Mouse (Mus musculus) spleen, adult 12 weeks (tissue): ENCODE data around the gene Sytl2.

Experiments used
- DNase-seq: peaks from one replicate; pipeline ENCODE4 v3.0.0; 2022; ENCODE audit warnings: low spot score

Gene Sytl2

DNA sequence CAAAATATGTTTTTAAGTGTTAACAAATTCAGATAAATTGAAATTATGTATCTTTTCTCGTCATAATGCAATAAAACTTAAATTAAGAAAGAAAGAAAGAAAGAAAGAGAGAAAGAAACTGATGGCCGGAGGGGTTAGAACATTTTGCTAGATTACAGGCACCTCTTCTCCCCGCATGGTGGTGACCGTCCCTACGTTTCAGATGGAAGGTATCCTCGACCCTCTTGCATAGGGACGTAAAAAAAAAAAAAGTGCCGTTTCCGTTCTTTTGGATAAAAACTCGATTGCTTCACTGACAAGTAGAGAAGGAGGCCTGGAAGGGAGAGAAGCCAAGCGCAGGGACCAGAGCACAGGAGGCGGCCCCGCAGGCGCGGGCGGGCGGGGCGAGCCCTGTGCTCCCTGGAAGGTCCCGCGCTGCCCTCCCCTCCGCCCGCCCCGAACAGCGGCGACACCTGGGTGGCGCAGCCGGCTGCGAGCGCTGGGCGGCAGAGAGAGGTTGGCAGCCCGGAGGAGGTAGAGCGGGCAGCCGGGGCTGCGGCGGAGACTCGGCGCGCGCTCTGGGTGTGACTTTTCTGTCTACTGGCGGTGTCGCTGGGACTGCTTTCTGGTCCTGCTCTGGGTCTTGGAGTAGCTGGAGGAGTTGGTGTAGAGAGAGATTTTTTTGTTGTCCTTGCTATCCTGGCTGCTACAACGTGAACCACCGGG is at the start of gene Sytl2:
Sytl2 (plus strand) TSS at position 311 of the 705 bp plus-strand sequence.
- peak; percentile 7 for DNase-seq

DNA sequence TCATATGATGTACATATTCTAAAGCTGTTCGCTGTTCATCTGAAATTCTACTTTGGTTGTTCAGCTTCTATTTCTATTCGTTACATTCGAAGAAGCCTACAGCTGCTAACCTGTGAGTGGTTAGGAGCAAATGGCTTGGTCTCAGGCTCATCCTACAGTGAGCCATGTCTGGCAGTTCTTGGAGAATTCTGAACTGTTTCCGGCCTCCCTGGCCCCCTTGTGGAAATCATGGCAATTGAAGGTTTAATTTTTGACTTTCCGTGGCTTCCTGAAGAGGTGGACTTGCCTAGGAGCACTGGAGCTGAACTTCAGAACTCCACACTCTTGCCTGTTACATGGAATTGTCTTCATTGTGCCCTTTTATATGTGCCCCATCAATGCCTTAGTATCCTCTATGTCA is 49.1 kb upstream of the Sytl2 start:
- DNase-seq, result no peak

DNA sequence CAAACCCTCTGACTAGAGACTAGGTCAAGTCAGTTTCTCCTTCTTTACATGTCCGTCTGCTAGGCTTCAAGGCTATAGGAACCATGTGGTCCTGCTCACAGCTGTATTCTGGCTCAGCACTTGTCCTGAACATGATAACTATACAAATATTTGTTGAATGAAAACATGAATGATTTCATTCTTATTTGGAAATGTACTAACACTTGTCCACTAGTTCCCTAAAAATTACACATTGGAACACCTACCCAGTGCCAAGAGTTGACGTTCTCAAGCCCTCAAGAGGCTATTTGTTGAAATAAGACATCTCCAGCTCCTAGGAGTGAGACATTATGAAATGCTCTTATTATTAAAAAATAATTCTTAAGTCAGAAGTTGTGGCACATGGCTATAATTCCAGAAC is 43.4 kb upstream of the Sytl2 start:
- DNase-seq, result no peak

DNA sequence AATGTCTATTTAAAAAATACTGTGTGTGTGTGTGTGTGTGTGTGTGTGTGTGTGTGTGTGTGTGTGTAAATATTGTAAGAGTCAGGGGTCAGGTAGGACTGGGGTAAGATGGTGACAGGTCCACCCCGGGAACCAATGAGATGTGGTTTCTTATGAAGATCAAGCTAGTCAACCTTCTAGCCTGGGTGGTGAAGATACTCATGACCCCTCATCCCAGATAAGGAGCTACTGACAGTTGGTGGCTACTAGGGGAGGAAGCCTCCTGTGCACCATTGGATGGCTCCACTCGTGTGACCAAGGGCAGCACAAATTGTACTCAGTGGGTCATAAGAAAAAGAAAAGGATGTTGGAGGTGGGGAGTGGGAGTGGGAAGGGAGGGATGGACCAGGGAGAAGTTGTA is 42.2 kb upstream of the Sytl2 start:
- no peak for DNase-seq

DNA sequence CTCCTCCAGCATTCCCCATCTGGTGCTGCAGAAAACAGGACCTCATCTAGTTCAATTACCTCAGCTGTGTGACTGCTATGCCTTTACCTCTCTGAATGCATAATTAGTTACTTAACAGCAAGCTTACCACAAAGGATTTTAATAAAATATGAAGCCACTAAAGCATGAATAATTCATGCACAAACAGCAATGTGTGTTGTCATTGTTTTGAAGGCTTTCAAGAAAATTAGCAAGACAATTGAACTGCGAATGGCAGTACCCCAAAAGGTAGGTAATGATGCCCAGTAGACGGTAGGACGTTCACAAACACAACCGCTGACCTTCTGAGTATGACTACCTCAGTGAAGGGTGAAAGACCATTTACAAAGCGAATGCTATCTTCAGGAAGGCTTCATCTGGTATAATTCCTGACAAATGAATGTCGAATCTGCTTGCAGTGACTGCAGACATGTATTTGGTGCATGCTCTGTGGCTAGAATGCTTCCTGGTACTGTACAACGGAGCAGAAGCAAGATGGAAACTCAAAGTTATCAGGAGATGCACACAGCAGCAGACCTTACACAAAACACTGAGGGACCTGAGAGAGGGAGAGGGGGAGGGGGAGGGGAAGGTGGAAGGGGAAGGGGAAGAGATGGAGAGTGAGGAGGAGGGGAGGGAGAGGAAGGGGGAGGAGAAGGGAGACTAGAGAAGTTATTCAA is 40.0 kb upstream of the Sytl2 start:
- DNase-seq, result no peak

DNA sequence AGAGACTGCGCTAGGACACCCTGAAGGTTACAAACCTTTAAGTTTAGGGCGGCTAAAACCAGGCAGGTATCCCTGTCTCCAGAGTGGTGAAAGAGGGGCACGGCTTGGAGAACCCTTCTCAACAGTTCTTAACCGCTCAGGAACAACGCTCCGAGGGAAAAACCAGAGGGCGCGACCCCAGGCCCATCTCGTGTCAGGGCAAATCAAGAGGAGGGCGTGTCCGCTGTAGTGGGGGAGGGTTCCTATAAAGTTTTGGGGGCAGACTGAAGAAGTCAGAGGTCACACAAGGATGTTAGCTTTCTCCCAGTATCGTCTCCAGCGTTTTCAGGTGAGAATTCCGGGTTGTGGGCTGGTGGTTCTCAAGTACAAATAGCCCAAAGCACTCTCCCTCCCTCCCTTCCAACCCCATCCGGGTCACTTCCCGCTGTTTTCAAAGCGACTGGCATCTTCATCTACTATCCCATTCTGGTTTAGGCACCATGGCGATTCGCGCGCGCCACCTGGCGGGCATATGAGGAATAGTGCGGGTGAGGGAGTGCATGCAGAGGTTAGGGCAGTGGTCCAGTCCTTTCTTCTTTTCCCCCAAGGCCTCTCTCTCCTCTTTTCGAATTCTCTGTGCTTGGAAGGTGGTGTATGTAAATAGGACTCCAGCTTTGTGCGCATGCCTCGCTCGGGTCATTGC is 36.6 kb upstream of the Sytl2 start, which contains the start of gene Ccdc83:
Ccdc83 (minus strand) TSS at position 489 of the 682 bp plus-strand sequence.
- DNase-seq, result peak; percentile 53

DNA sequence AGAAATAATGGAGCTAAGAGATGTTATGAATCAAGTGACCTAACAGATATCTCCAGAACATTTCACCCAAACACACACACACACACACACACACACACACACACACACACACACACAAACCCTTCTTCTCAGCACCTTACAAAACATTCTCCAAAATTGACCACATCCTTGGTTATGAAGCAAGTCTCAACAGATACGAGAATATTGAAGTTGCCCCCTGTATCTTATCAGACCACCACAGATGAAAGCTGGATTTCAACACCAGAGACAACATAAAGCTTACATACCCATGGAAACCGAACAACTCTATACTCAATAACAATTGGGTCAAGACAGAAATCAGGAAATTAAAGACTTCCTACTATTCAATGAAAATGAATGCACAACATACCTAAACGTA is 31.9 kb upstream of the Sytl2 start:
- no peak for DNase-seq

DNA sequence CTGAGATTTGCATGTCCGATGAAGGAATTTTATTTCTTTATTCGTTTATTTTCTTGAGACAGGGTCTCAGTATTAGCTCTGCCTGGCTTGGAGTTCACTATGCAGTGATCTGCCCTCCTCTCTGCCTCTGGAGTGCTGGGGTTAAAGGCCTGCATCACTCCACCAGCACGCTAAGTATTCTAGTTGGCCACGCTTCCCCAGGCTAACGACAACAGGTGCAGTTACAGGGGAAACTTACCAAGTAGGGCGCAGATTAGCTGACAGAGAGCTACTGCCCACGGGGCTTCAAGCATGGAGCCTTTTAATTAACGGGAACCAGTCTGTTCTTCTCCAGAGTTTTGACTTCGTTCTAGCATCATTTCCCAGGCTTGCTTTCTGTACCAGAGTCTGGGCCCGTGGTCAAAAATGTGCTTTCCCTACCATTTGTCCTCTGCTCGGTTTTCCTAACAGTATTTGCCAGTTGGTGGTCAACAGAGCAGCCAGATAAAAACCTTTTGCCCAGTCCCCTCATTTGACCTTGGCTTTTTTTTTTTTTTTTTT is 27.4 kb upstream of the Sytl2 start:
- DNase-seq, result no peak

DNA sequence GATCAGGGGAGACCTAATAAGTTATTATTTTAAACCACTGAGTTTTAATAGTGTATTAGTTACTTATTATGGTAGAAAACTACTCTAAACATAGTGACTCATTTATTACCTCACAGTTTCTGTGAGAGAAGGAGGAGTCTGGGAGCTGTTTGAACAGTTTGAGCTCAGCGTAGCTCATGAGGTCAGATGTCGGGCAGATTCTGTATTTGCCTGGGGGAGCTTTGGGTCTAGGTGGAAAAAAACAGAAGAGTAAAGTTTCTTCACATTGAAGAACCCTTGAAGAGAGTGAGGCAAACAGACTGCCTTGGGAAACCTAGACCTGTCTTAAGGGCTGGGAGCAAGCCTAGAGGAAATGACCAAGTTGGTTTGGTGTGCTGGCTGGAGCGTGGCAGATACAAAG is 24.8 kb upstream of the Sytl2 start:
- DNase-seq, result no peak

DNA sequence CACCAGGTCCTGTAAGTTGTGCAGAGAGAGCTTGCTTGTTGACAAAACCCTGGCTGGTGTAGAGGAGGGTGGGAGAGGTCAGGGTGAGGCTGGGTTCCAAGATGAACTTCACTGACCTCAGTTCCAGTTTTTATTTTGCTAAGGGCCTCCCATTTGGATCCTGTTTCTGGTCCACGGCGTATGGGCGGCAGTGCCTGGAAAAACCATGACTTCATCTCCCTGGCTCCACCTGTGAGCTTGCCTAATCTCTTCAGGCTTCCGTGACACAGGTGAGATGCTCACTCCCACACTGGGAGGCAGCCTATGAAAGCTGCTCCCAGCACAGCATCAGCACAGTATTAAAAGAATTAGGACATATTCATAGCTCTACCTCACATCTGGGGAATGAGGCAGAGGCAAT is 24.3 kb upstream of the Sytl2 start:
- no peak for DNase-seq

DNA sequence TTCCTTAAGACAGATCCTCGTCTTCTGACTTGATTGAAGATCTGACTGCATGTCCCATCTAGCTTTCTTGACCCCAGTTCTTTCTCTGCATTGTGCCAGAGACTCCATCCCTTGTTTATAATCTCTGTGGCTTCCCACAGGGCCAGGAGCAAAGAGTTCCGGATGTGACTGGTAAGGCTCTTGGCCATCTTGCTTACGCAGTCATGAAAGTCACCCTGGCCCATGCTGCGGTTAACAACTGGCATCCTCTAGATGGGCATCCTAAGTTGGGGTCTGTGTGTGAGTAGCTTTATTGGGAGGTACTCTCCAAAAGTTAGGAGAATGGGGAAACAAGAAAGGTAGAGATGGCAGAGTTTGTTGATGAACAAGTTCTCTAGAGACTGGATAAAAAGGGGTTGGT is 22.9 kb upstream of the Sytl2 start:
- no peak for DNase-seq

DNA sequence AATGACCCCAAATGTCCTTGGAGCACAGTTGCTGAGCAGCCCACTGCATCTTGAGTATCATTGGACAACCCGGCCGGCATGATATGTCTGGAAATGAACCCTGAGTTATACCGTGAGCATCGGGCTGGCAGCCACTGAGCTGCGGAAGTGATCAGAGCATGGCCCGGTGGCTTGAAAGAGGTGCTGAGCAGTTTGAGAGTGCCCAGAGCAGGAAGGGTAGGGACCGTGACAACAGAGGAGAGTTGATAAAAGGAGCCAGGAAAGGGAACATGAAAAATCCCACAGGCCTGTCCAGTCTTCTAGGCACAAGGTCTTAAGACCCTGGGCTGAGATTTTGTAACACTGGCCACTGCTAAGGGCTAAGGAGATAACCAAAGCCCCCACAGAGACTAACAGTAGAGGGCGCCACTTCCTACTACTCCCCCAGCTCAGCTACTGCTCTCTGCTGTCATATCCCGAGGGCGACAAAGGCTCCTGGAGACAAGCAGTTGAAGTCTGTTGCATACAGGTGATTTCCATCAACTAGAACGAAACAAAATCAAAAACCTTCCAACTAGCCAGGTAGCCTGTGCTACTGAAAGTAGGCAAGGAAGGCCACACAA is 21.7 kb upstream of the Sytl2 start:
- DNase-seq, result peak; percentile 16

DNA sequence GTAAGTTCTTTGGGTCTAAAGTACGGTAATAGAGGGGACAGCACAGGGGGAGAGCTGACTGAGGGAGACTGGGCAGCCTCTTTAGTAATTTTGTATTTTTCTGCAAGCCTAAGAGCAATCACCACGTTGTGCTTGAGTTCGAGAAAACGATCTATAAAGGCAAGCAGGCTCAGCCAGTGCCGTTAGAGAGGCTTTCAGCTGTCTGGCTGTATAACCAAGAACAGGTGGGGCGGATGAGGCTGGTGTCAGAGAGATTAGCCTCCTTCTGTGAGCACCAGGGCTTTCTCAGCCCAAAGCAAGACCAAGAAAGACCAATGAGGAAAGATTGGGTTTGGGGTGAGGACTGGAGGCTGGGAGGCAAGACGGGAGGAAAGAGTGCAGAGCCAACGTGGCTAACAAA is 21.2 kb upstream of the Sytl2 start:
- no peak for DNase-seq

DNA sequence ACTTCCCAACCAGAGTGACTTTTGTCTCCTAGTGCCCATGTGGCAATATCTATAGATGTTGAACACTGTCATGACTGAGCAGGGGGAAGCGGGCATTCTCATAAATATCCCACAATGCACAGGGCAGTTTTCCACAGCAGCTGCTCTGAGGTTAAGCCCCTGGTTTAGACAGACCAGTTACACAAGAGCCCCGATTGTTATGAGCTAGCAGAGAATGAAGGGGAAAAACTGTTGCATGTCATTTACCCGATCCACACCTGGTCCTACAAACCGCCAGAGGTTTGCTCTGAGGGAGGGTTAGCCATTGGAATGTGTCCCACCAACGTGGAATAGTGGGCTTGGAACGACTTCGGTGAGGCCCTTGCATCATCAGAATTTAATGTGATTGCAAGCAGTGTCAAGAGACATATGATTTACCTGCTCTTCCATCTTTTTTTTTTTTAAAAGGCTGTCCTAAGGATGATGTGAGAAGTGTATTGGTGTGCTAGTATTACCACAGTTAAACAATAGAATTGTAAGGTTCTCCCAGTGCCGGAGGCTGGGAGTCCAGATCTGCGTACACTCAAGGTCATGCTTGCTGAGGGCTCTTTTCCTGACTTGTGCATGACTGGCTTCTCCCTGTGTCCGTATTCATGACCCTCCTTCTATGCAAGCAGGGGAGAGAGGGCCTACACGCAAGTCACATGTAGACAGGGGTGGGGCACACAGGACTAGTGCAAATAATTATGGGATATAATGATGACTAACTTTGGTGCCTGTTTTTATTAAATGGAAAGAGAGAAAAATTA is 20.1 kb upstream of the Sytl2 start:
- DNase-seq, result no peak

DNA sequence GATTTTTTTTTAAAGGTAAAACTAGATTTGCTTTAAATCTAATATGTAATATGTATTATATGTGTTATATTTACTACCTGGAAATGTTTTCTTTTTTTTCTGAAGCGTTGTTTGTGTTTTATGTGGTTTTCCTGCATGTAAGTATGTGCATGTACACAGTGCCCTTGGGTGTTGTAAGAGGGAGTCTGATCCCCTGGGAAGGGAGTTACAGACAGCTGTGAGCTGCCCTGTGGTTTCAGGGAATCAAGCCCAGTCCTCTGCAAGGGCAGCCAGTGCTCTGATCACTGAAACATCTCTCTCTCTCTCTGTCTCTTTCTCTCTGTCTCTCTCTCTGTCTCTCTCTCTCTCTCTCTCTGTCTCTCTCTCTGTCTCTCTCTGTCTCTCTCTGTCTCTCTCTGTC is 19.3 kb upstream of the Sytl2 start:
- no peak for DNase-seq

DNA sequence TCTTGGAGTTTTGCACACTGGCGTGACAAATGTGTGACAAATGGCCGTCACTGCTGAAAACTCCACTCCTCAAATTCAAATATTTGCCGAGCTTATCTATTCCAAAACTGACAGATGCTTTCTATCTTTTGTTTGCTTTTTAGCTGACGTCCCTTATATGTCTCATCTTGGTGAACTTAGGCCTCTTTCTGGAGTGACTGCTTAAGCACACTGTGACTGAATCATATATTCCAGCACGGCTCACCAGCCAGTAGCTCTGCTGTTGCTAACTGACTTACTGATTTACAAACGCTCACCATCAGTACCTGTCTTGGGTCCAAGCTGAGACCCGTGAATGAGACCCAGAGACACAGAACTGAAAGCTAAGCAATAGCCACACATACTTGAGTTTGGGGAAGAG is 17.3 kb upstream of the Sytl2 start:
- no peak for DNase-seq

DNA sequence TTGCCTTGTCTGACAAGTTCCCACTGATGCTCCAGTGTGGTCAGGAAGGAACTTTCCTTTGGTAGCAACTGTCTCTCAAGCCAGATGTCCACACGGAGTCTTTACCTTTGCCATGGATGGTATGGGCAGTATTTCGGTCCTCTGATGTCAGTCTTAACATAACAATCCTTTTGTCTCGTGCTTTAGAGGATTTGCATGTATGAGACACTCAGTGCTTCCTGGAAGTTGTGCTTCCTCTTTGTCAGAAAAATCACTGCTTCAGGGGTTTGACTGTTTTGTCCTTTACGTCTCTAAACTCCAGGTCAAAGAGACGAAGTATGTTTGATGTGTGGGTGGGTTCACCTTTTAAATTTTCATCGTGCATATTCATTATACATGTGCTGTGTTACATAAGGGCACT is 10.2 kb upstream of the Sytl2 start:
- no peak for DNase-seq

DNA sequence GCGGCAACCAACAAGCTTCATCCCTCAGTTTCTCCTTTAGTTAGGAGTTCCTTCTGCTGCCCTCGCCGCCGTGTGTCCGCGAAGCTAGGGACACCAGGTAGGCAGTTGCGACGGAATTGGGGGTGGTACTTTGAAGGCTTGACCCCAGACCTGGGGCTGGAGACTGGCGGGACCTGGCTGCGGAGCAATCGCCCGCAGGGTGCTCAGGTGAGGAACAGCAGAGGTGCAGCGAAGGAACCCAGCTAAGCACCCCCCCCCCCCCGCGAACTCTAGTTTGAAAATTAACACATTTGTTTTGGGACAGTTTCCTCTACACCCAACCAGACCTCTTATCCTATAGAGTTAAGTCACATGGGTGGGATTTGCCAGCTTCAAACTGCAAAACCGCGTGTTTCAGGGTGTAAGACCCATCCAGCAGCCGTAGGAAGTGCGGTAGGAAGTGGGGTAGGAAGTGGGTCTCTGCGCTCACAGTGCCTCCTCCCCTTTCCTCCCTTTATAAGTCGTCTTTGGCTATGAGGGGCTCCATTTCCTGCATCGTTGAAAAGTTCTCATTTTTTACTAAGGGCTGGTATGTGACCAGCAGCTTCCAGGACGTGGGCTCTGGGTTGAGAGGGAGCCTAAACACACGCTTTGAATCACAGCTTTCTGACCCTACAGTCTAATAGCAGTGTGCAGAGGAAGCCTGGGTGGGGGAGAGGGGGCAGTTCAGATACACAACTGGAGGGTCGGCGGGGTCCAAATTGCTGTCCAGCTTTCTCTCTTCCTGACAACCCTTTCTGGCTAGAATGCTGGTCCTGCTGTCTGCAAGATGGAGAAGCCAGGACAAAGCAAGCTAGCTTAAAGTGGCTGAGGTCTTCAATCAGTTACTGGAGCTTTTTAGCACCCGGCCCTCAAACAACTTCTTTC is 848 bp downstream of the Sytl2 start:
- no peak for DNase-seq

DNA sequence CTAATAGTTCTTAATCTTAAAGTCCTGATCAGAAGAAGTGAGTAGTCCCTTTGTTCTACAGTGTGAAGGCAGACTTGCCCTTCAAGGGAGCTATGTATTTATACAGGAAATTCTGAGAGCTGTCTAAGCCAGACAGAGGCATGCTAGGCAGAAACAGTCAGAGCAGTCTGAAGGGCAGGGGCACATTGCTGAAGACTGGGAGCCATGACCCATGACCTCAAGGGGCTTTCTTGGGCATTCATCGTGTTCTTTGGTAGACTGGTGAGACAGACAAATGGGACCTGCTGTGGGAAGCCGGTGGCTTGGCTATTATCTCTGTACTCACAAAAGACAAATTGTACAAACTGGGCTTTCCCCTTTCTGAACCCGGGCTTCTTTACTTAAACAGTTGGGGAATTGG is 4.0 kb downstream of the Sytl2 start:
- DNase-seq, result no peak

DNA sequence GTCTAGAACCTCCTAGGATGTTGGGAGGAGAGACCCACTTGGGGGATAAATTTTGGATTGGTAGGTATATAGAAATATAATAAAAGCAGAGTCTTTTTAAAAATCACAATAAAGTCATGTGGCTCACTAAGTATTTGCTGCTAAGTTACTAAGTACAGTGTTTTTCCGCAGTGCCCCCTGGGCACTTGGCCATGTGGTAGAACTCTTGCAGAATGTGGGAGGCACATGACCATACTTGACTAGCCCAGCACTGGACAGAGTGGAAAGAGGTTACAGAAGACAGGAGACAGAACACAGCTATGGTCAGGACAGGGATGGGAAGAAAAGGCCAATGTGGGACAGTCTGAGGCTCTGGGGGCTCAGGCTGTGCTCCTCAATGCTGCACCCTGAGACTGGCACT is 4.9 kb downstream of the Sytl2 start:
- no peak for DNase-seq

DNA sequence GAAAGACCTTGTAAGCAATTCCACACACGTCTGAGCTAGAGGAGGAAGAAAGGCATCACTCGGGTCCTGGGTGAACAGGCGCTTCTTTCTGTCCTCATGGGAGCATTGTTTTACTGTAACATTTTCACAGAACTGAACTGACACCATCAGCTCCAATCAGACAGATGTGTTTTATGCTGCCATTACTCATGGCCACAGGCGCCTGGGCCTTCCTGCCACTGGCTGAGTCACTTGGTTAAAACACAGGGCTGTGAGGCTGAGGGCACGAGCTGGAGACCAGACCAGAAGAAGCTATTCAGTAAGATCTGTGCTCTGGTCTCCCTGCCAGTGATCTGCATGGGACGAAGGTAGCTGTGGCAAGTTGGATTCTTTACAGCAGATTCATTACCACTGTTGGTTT is 6.0 kb downstream of the Sytl2 start:
- no peak for DNase-seq
